Mouse (Mus musculus): Measurements from ENCODE around the gene Myo18b.

GRCm38 (mm10) chr5:112892411-112892810 lies 3.8 kb downstream of the Myo18b start:
- TF ChIP-seq CTCF (IDR thresholded peaks at IDR 0.05; ENCODE audit: control insufficient read depth, insufficient read depth, insufficient replicate concordance, low read depth, low read length), result no peak
- TF ChIP-seq POLR2A (IDR thresholded peaks at IDR 0.05; ENCODE audit: control insufficient read depth, low read depth, low read length), result no peak
